Mouse (Mus musculus) CH12.LX (cell line): Measurements from ENCODE around the gene Afg3l1.

Source experiments
- CTCF ChIP-seq, 2 experiments: IDR thresholded peaks in 1 of 2; conservative IDR thresholded peaks in 1 of 2; 2 replicates each; pipeline ENCODE4 v1.5.1; 2011 to 2012; ENCODE audit warnings: low read depth in 2 of 2, low read length in 2 of 2, improper control_type of control experiment in 1 of 2, inconsistent platforms in 1 of 2, mild to moderate bottlenecking in 1 of 2, moderate library complexity in 1 of 2
- HCFC1 ChIP-seq: IDR thresholded peaks from 2 replicates; pipeline ENCODE4 v1.6.1; 2012; ENCODE audit warnings: low read depth, mild to moderate bottlenecking, inconsistent platforms, low read length, improper control_type of control experiment
- POLR2A ChIP-seq: IDR thresholded peaks from 2 replicates; pipeline ENCODE4 v1.6.1; 2011; ENCODE audit warnings: low read depth, mild to moderate bottlenecking, improper control_type of control experiment, low read length

- TF ChIP-seq HCFC1 (no peak), CTCF (conservative IDR thresholded peaks at IDR 0.05 in 1 of 2, IDR thresholded peaks at IDR 0.05 in 1 of 2; ENCODE audit: low read depth in 2 of 2, low read length in 2 of 2) (no peak), POLR2A (no peak)
Observed at GRCm38 (mm10) chr8:123516596-123516995, 38.9 kb downstream of the Afg3l1 start.
